Mouse (Mus musculus) MEL (cell line): Measurements from ENCODE around the gene Cox4i1.

Experiments
- CTCF ChIP-seq, 3 experiments: IDR thresholded peaks in 2 of 3; conservative IDR thresholded peaks in 1 of 3; 2 replicates each; pipeline ENCODE4 v1.5.1; 2011 to 2012; ENCODE audit warnings: low read length in 3 of 3, low read depth in 2 of 3, mild to moderate bottlenecking in 2 of 3, improper control_type of control experiment in 1 of 3, inconsistent platforms in 1 of 3, mixed read lengths in 1 of 3, moderate library complexity in 1 of 3; ENCODE audit not compliant: control insufficient read depth in 1 of 3, insufficient read depth in 1 of 3, poor library complexity in 1 of 3, severe bottlenecking in 1 of 3
- ETS1 ChIP-seq: IDR thresholded peaks from 2 replicates; pipeline ENCODE4 v1.6.1; 2012; ENCODE audit warnings: low read depth, mild to moderate bottlenecking, inconsistent platforms, low read length, improper control_type of control experiment, moderate library complexity
- JUND ChIP-seq: IDR thresholded peaks from 2 replicates; pipeline ENCODE4 v1.6.1; 2011; ENCODE audit warnings: low read depth, mild to moderate bottlenecking, improper control_type of control experiment, low read length
- POLR2A ChIP-seq, 2 experiments: IDR thresholded peaks; 2 replicates each; pipeline ENCODE4 v1.6.1; 2011 to 2012; ENCODE audit warnings: low read length in 2 of 2, mild to moderate bottlenecking in 2 of 2, control low read depth in 1 of 2, improper control_type of control experiment in 1 of 2, low read depth in 1 of 2, moderate library complexity in 1 of 2; ENCODE audit not compliant: control insufficient read depth in 1 of 2, insufficient read depth in 1 of 2, poor library complexity in 1 of 2
- USF1 ChIP-seq: IDR thresholded peaks from 2 replicates; pipeline ENCODE4 v1.6.1; 2014; ENCODE audit warnings: low read depth, mild to moderate bottlenecking, inconsistent platforms, low read length, improper control_type of control experiment, moderate library complexity
- ZNF384 ChIP-seq: IDR thresholded peaks from 2 replicates; pipeline ENCODE4 v1.6.1; 2012; ENCODE audit warnings: low read depth, mild to moderate bottlenecking, inconsistent platforms, low read length, improper control_type of control experiment

- TF ChIP-seq CTCF (IDR thresholded peaks at IDR 0.05 in 2 of 3, conservative IDR thresholded peaks at IDR 0.05 in 1 of 3; ENCODE audit: control insufficient read depth in 1 of 3, insufficient read depth in 1 of 3, low read depth in 2 of 3, low read length in 3 of 3, poor library complexity in 1 of 3, severe bottlenecking in 1 of 3) (no peak), ETS1 (no peak), JUND (no peak), POLR2A (IDR thresholded peaks at IDR 0.05; ENCODE audit: control insufficient read depth in 1 of 2, insufficient read depth in 1 of 2, low read depth in 1 of 2, low read length in 2 of 2, poor library complexity in 1 of 2) (no peak), ZNF384 (no peak), USF1 (no peak)
Observed at GRCm38 (mm10) chr8:120685097-120685496, 17.1 kb downstream of the Cox4i1 start.
